Mouse (Mus musculus): ENCODE measurements around the gene Msx2. TPM values are rescaled to one million over a fixed set of nuclear protein-coding genes. Genes with fewer than 3 reads are reported as not detected.
A peak's percentile ranks its signal among the peaks of the same experiment; 100 is the strongest.

Msx2 gene
- polyA plus RNA-seq, 1 experiment from 2014 or later = 34.2 TPM

GRCm38 (mm10) chr13:53474491-53474890 is 1.6 kb upstream of the Msx2 start:
- no peak overlapping the region for H3K4me2 ChIP-seq (replicated peaks)
- H3K27ac ChIP-seq = no peak overlapping the region
- no peaks in the 10 kb centered on the region for H3K36me3 ChIP-seq
- no peak overlapping the region for H3K4me3 ChIP-seq
- no peaks in the 10 kb centered on the region for H3K9me3 ChIP-seq
- no peak overlapping the region for H3K9ac ChIP-seq
- peaks cover 61% of the 10 kb centered on the region for H3K27me3 ChIP-seq
- peaks cover 21% of the 10 kb centered on the region for H3K4me1 ChIP-seq
- ATAC-seq (ENCODE audit: insufficient number of reproducible peaks, insufficient read depth, low FRiP score, low TSS enrichment) = no peak
- 15% methylated on average over 6 of the region's 6 CpGs for WGBS

GRCm38 (mm10) chr13:53473991-53474390 is 1.1 kb upstream of the Msx2 start:
- 7% methylated on average over 5 of the region's 5 CpGs for WGBS
- no peak for ATAC-seq (ENCODE audit: insufficient number of reproducible peaks, insufficient read depth, low FRiP score, low TSS enrichment)
- peaks cover 65% of the 10 kb centered on the region for H3K27me3 ChIP-seq

GRCm38 (mm10) chr13:53473291-53473690 is 417 bp upstream of the Msx2 start:
- 14% methylated on average over 4 of the region's 4 CpGs for WGBS
- no peak for ATAC-seq (ENCODE audit: insufficient number of reproducible peaks, insufficient read depth, low FRiP score, low TSS enrichment)
- Histone ChIP-seq H3K27me3 (peaks cover 68% of the 10 kb centered on the region), H3K36me3 (no peaks in the 10 kb centered on the region), H3K4me2 (replicated peaks) (peak overlapping the region; percentile 82), H3K9ac (no peak overlapping the region), H3K27ac (no peak overlapping the region), H3K4me3 (no peak overlapping the region), H3K4me1 (peaks cover 21% of the 10 kb centered on the region), H3K9me3 (no peaks in the 10 kb centered on the region)

More at GRCm38 (mm10) chr13:53473991-53474390, 1.1 kb upstream of the Msx2 start:
- no peak overlapping the region for H3K9ac ChIP-seq
- H3K4me1 ChIP-seq = peaks cover 21% of the 10 kb centered on the region
- H3K27ac ChIP-seq = no peak overlapping the region
- no peaks in the 10 kb centered on the region for H3K36me3 ChIP-seq
- no peaks in the 10 kb centered on the region for H3K9me3 ChIP-seq
- H3K4me3 ChIP-seq = no peak overlapping the region
- no peak overlapping the region for H3K4me2 ChIP-seq (replicated peaks)

GRCm38 (mm10) chr13:53471926-53472613 is 804 bp downstream of the Msx2 start:
- Histone ChIP-seq H3K4me2 (replicated peaks) (peak overlapping the region; percentile 82), H3K4me3 (peak overlapping the region; percentile 56), H3K4me1 (peaks cover 21% of the 10 kb centered on the region), H3K27me3 (peaks cover 68% of the 10 kb centered on the region), H3K36me3 (no peaks in the 10 kb centered on the region), H3K9me3 (no peaks in the 10 kb centered on the region), H3K27ac (peak overlapping the region; percentile 77), H3K9ac (peak overlapping the region; percentile 74)
- peak; percentile 3; the same call in 1 of the 2 replicates for ATAC-seq (ENCODE audit: insufficient number of reproducible peaks, insufficient read depth, low FRiP score, low TSS enrichment)
- WGBS = under 1% methylated on average over 50 of the region's 50 CpGs

GRCm38 (mm10) chr13:53471411-53471810 is 1.5 kb downstream of the Msx2 start:
- H3K4me1 ChIP-seq = peaks cover 15% of the 10 kb centered on the region
- peaks cover 64% of the 10 kb centered on the region for H3K27me3 ChIP-seq
- peak overlapping the region; percentile 82 for H3K4me2 ChIP-seq (replicated peaks)
- no peaks in the 10 kb centered on the region for H3K9me3 ChIP-seq
- peak overlapping the region; percentile 77; the same call in 1 of the 2 replicates for H3K27ac ChIP-seq
- 8% methylated on average over 6 of the region's 6 CpGs for WGBS
- H3K9ac ChIP-seq = peak overlapping the region; percentile 74
- H3K4me3 ChIP-seq = peak overlapping the region; percentile 56
- no peak for ATAC-seq (ENCODE audit: insufficient number of reproducible peaks, insufficient read depth, low FRiP score, low TSS enrichment)
- no peaks in the 10 kb centered on the region for H3K36me3 ChIP-seq

- ATAC-seq (ENCODE audit: insufficient number of reproducible peaks, insufficient read depth, low FRiP score, low TSS enrichment) = no peak
- Histone ChIP-seq H3K9me3 (no peaks in the 10 kb centered on the region), H3K4me2 (replicated peaks) (peak overlapping the region; percentile 82), H3K9ac (peak overlapping the region; percentile 74), H3K4me1 (peaks cover 8% of the 10 kb centered on the region), H3K4me3 (peak overlapping the region; percentile 56), H3K27me3 (peaks cover 68% of the 10 kb centered on the region), H3K36me3 (no peaks in the 10 kb centered on the region), H3K27ac (peak overlapping the region; percentile 77; the same call in 1 of the 2 replicates)
- whole genome bisulfite sequencing = 7% methylated on average over 9 of the region's 9 CpGs
Observed at GRCm38 (mm10) chr13:53470437-53471151, 2.3 kb downstream of the Msx2 start.

GRCm38 (mm10) chr13:53469756-53470155 is 3.1 kb downstream of the Msx2 start:
- peaks cover 3% of the 10 kb centered on the region; the same call in 1 of the 2 replicates for H3K4me1 ChIP-seq
- H3K4me2 ChIP-seq (replicated peaks) = peak overlapping the region; percentile 82
- no peaks in the 10 kb centered on the region for H3K36me3 ChIP-seq
- H3K9ac ChIP-seq = peak overlapping the region; percentile 27; the same call in 1 of the 2 replicates
- H3K4me3 ChIP-seq = peak overlapping the region; percentile 56
- ATAC-seq (ENCODE audit: insufficient number of reproducible peaks, insufficient read depth, low FRiP score, low TSS enrichment) = no peak
- no peaks in the 10 kb centered on the region for H3K9me3 ChIP-seq
- H3K27me3 ChIP-seq = peaks cover 76% of the 10 kb centered on the region
- H3K27ac ChIP-seq = no peak overlapping the region
- 15% methylated on average over 5 of the region's 5 CpGs for WGBS

- Histone ChIP-seq H3K36me3 (no peaks in the 10 kb centered on the region), H3K4me3 (peak overlapping the region; percentile 56), H3K9ac (no peak overlapping the region), H3K27ac (no peak overlapping the region), H3K4me1 (peaks cover 11% of the 10 kb centered on the region), H3K4me2 (replicated peaks) (peak overlapping the region; percentile 82), H3K27me3 (peaks cover 75% of the 10 kb centered on the region), H3K9me3 (no peaks in the 10 kb centered on the region)
- ATAC-seq (ENCODE audit: insufficient number of reproducible peaks, insufficient read depth, low FRiP score, low TSS enrichment) = no peak
- WGBS = 25% methylated on average over 14 of the region's 14 CpGs
Observed at GRCm38 (mm10) chr13:53468171-53468570, 4.7 kb downstream of the Msx2 start.

- ATAC-seq (ENCODE audit: insufficient number of reproducible peaks, insufficient read depth, low FRiP score, low TSS enrichment) = no peak
- H3K27ac ChIP-seq = no peak overlapping the region
- no peak overlapping the region for H3K9ac ChIP-seq
- H3K4me2 ChIP-seq (replicated peaks) = peak overlapping the region; percentile 46
- H3K27me3 ChIP-seq = peaks cover 76% of the 10 kb centered on the region
- no peaks in the 10 kb centered on the region for H3K9me3 ChIP-seq
- peaks cover 20% of the 10 kb centered on the region for H3K4me1 ChIP-seq
- H3K36me3 ChIP-seq = no peaks in the 10 kb centered on the region
- peak overlapping the region; percentile 31 for H3K4me3 ChIP-seq
- WGBS = 3% methylated on average over 18 of the region's 18 CpGs
Observed at GRCm38 (mm10) chr13:53466189-53466866, 6.5 kb downstream of the Msx2 start.

- Histone ChIP-seq H3K4me3 (peak overlapping the region; percentile 31), H3K4me1 (peaks cover 20% of the 10 kb centered on the region), H3K27me3 (peaks cover 76% of the 10 kb centered on the region), H3K27ac (peak overlapping the region; percentile 62), H3K36me3 (no peaks in the 10 kb centered on the region), H3K9ac (peak overlapping the region; percentile 38), H3K4me2 (replicated peaks) (peak overlapping the region; percentile 46), H3K9me3 (no peaks in the 10 kb centered on the region)
- no peak for ATAC-seq (ENCODE audit: insufficient number of reproducible peaks, insufficient read depth, low FRiP score, low TSS enrichment)
- 4% methylated on average over 26 of the region's 26 CpGs for WGBS
Observed at GRCm38 (mm10) chr13:53465191-53465820, 7.6 kb downstream of the Msx2 start.

GRCm38 (mm10) chr13:53464441-53465001 is 8.4 kb downstream of the Msx2 start:
- Histone ChIP-seq H3K4me3 (0 out of 2 replicates have a peak overlapping the region, but pooled peaks have one; percentile 31), H3K9me3 (no peaks in the 10 kb centered on the region), H3K4me1 (peaks cover 20% of the 10 kb centered on the region), H3K27ac (peak overlapping the region; percentile 62), H3K9ac (0 out of 2 replicates have a peak overlapping the region, but pooled peaks have one; percentile 1), H3K4me2 (replicated peaks) (peak overlapping the region; percentile 46), H3K27me3 (peaks cover 72% of the 10 kb centered on the region), H3K36me3 (no peaks in the 10 kb centered on the region)
- ATAC-seq (ENCODE audit: insufficient number of reproducible peaks, insufficient read depth, low FRiP score, low TSS enrichment) = no peak
- WGBS = 2% methylated on average over 20 of the region's 21 CpGs
